Mouse (Mus musculus) activated CD4-positive, CD25-positive, alpha-beta regulatory T cell, adult 4 months (primary cell): ENCODE data around the gene Spats2l. TPM values are rescaled to one million over a fixed set of nuclear protein-coding genes. Genes with fewer than 3 reads are reported as not detected.
A peak's percentile ranks its signal among the peaks of the same experiment; 100 is the strongest.

Experiments used
- ATAC-seq: one replicate; pipeline ENCODE4 v1.8.0; 2017
- polyA plus RNA-seq, 2 experiments: library from polyadenylated mRNA; unstranded; fragments of 100-300 nt; shearing (Covaris generic); gene quantifications; one replicate each; pipeline ENCODE4 v1.2.1; 2017

Gene Spats2l
- polyA plus RNA-seq, 2 experiments from 2014 or later: 0.83 to 1.3 TPM

GRCm38 (mm10) chr1:57890903-57891267 lies 116.9 kb downstream of the Spats2l start:
- ATAC-seq: no peak

GRCm38 (mm10) chr1:57901494-57901893 lies 127.5 kb downstream of the Spats2l start:
- no peak for ATAC-seq

- ATAC-seq: no peak
Observed at GRCm38 (mm10) chr1:57903793-57904192, 129.8 kb downstream of the Spats2l start.

- no peak for ATAC-seq
Observed at GRCm38 (mm10) chr1:57905912-57906311, 131.9 kb downstream of the Spats2l start.

GRCm38 (mm10) chr1:57906312-57906711 lies 132.3 kb downstream of the Spats2l start:
- no peak for ATAC-seq

- no peak for ATAC-seq
Observed at GRCm38 (mm10) chr1:57911561-57911960, 137.6 kb downstream of the Spats2l start.

- no peak for ATAC-seq
Observed at GRCm38 (mm10) chr1:57917342-57917741, 143.4 kb downstream of the Spats2l start.

- no peak for ATAC-seq
Observed at GRCm38 (mm10) chr1:57918567-57918966, 144.6 kb downstream of the Spats2l start.

- ATAC-seq: no peak
Observed at GRCm38 (mm10) chr1:57934287-57934686, 160.3 kb downstream of the Spats2l start.

GRCm38 (mm10) chr1:57940691-57941090 lies 166.7 kb downstream of the Spats2l start:
- no peak for ATAC-seq

GRCm38 (mm10) chr1:57941095-57941494 lies 167.1 kb downstream of the Spats2l start:
- ATAC-seq: no peak

GRCm38 (mm10) chr1:57941734-57942133 lies 167.8 kb downstream of the Spats2l start:
- ATAC-seq: no peak

- no peak for ATAC-seq
Observed at GRCm38 (mm10) chr1:57942215-57942614, 168.3 kb downstream of the Spats2l start.

- ATAC-seq: no peak
Observed at GRCm38 (mm10) chr1:57947552-57948347, 173.8 kb downstream of the Spats2l start.

GRCm38 (mm10) chr1:57949195-57949594 lies 175.2 kb downstream of the Spats2l start:
- ATAC-seq: no peak

GRCm38 (mm10) chr1:57949716-57950115 lies 175.8 kb downstream of the Spats2l start:
- ATAC-seq: no peak

- no peak for ATAC-seq
Observed at GRCm38 (mm10) chr1:57952509-57952908, 178.5 kb downstream of the Spats2l start.

GRCm38 (mm10) chr1:57953586-57954375 lies 179.8 kb downstream of the Spats2l start:
- ATAC-seq: no peak

GRCm38 (mm10) chr1:57954376-57954765 lies 180.4 kb downstream of the Spats2l start:
- ATAC-seq: no peak

GRCm38 (mm10) chr1:57955774-57956173 lies 181.8 kb downstream of the Spats2l start:
- ATAC-seq: no peak

- ATAC-seq: peak; percentile 96
Observed at GRCm38 (mm10) chr1:57969327-57970271, 195.6 kb downstream of the Spats2l start.

- no peak for ATAC-seq
Observed at GRCm38 (mm10) chr1:57971588-57971987, 197.6 kb downstream of the Spats2l start.

- no peak for ATAC-seq
Observed at GRCm38 (mm10) chr1:57976860-57977259, 202.9 kb downstream of the Spats2l start.
